Mouse (Mus musculus): Measurements from ENCODE around the gene Vapb. TPM values are rescaled to one million over a fixed set of nuclear protein-coding genes. Genes with fewer than 3 reads are reported as not detected.

Vapb gene
- total and polyA plus RNA-seq, 3 experiments: 29.1 to 483 (median 46.5) TPM

DNA sequence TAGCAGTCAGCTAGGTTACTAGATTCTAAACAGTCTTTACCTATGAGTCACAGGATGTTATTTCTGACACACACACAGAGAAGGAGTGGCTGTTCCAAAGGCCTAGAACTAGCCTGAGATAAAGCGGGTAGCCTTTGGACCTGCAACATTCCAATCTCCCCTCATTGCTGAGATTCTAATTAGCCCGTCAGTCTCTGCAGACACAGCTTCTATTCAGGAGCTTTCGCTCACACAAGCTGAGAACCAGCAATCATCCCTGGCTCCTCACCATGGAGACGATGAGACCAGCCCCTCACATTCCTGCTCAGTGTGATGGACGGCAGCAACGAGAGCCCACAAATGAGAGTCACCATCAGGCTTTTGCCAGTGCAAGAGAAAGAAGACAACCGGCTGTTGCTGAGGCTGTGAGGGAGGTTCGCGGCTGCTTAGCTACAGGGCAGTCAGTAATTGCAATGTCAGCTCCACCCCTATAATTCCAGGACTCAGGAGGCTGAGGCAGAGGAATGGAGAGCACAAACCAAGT lies 6.8 kb upstream of the Vapb start:
- Histone ChIP-seq H3K27ac (ENCODE audit: control insufficient read depth, low read depth, low read length) (no peak overlapping the region), H3K4me3 (ENCODE audit: control insufficient read depth in 1 of 2, insufficient read depth in 1 of 2, low read depth in 2 of 2, low read length in 2 of 2) (no peak overlapping the region), H3K36me3 (ENCODE audit: control insufficient read depth in 1 of 2, insufficient read depth in 2 of 2, low read length in 2 of 2) (no peaks in the 10 kb centered on the region), H3K9me3 (replicated peaks; ENCODE audit: insufficient read depth, low read length) (no peaks in the 10 kb centered on the region), H3K9ac (ENCODE audit: control insufficient read depth, low read depth, low read length, poor library complexity, severe bottlenecking) (no peak overlapping the region), H3K79me2 (ENCODE audit: control insufficient read depth, insufficient read depth, low read length, poor library complexity) (no peaks in the 10 kb centered on the region), H3K27me3 (ENCODE audit: control insufficient read depth in 1 of 2, insufficient read depth in 2 of 2, low read length in 2 of 2) (peaks cover 0 to 2% of the 10 kb centered on the region in 2 experiments; a peak in 1 of 4 replicates), H3K4me1 (ENCODE audit: control insufficient read depth in 1 of 2, insufficient read depth in 2 of 2, low read length in 2 of 2) (peaks cover 0 to 4% of the 10 kb centered on the region in 2 experiments; a peak in 1 of 4 replicates)
- DNase-seq (ENCODE audit: low read depth, low spot score): no peak
- no peak for TF ChIP-seq JUND (IDR thresholded peaks at IDR 0.05; ENCODE audit: low read depth, low read length)
- TF ChIP-seq NELFE (IDR thresholded peaks at IDR 0.05; ENCODE audit: low read depth, low read length): no peak
- no peak for TF ChIP-seq UBTF (IDR thresholded peaks at IDR 0.05; ENCODE audit: borderline replicate concordance, insufficient read depth, low read depth, low read length)
- no peak for TF ChIP-seq POLR2A (IDR thresholded peaks at IDR 0.05; ENCODE audit: control insufficient read depth in 1 of 2, insufficient read depth in 1 of 2, low read depth in 1 of 2, low read length in 2 of 2, poor library complexity in 1 of 2)
- no peak for TF ChIP-seq ZC3H11A (IDR thresholded peaks at IDR 0.05; ENCODE audit: low read depth, low read length)
- TF ChIP-seq MAFK (IDR thresholded peaks at IDR 0.05; ENCODE audit: borderline replicate concordance, low read depth, low read length): no peak
- TF ChIP-seq MAZ (IDR thresholded peaks at IDR 0.05; ENCODE audit: low read depth, low read length): no peak
- TF ChIP-seq TBP (IDR thresholded peaks at IDR 0.05; ENCODE audit: low read depth, low read length): no peak
- TF ChIP-seq CTCF (IDR thresholded peaks at IDR 0.05 in 2 of 3, conservative IDR thresholded peaks at IDR 0.05 in 1 of 3; ENCODE audit: control insufficient read depth in 1 of 3, insufficient read depth in 1 of 3, low read depth in 2 of 3, low read length in 3 of 3, poor library complexity in 1 of 3, severe bottlenecking in 1 of 3): no peak

DNA sequence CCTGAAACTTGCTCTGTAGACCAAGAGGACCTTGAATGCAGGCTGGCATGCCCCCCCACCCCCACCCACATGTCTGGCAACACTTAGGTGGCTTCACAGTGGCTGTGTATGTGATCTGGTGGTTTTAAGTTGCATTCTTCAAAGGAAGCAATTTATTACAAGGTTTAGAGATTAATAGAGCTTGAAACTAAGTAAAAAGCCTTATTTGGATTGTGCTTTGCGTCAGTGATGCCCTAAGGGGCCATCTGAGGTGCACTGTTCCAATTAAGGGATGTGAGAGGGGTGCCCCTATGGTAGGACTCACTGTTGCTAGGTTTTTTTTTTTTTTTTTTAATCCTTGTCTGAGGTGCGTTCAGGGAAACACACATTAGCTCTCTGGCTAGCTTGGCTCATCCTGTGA lies 2.9 kb upstream of the Vapb start:
- Histone ChIP-seq H3K27me3 (ENCODE audit: control insufficient read depth in 1 of 2, insufficient read depth in 2 of 2, low read length in 2 of 2) (peaks cover 0 to 2% of the 10 kb centered on the region in 2 experiments; a peak in 1 of 4 replicates), H3K27ac (ENCODE audit: control insufficient read depth, low read depth, low read length) (no peak overlapping the region), H3K9ac (ENCODE audit: control insufficient read depth, low read depth, low read length, poor library complexity, severe bottlenecking) (no peak overlapping the region), H3K4me1 (ENCODE audit: control insufficient read depth in 1 of 2, insufficient read depth in 2 of 2, low read length in 2 of 2) (peaks cover 2 to 19% of the 10 kb centered on the region in 2 experiments), H3K79me2 (ENCODE audit: control insufficient read depth, insufficient read depth, low read length, poor library complexity) (peaks cover 19% of the 10 kb centered on the region), H3K36me3 (ENCODE audit: control insufficient read depth in 1 of 2, insufficient read depth in 2 of 2, low read length in 2 of 2) (peaks cover 0 to 9% of the 10 kb centered on the region in 2 experiments; a peak in 2 of 4 replicates), H3K4me3 (ENCODE audit: control insufficient read depth in 1 of 2, insufficient read depth in 1 of 2, low read depth in 2 of 2, low read length in 2 of 2) (no peak overlapping the region), H3K9me3 (replicated peaks; ENCODE audit: insufficient read depth, low read length) (no peaks in the 10 kb centered on the region)
- TF ChIP-seq MAFK (IDR thresholded peaks at IDR 0.05; ENCODE audit: borderline replicate concordance, low read depth, low read length): no peak
- TF ChIP-seq MAX (IDR thresholded peaks at IDR 0.05; ENCODE audit: low read length): no peak
- TF ChIP-seq KAT2A (conservative IDR thresholded peaks at IDR 0.05; ENCODE audit: low read depth, low read length): no peak
- no peak for TF ChIP-seq MEF2A (IDR thresholded peaks at IDR 0.05; ENCODE audit: extremely low read depth, insufficient replicate concordance, low read depth, low read length, poor library complexity, severe bottlenecking)
- TF ChIP-seq MXI1 (IDR thresholded peaks at IDR 0.05; ENCODE audit: low read depth, low read length): no peak
- no peak for TF ChIP-seq CHD1 (IDR thresholded peaks at IDR 0.05; ENCODE audit: low read depth, low read length)
- TF ChIP-seq HCFC1 (IDR thresholded peaks at IDR 0.05; ENCODE audit: low read depth, low read length): no peak
- no peak for TF ChIP-seq NRF1 (IDR thresholded peaks at IDR 0.05; ENCODE audit: insufficient read depth, low read depth, low read length, poor library complexity, severe bottlenecking)
- no peak for TF ChIP-seq POLR2AphosphoS5 (IDR thresholded peaks at IDR 0.05; ENCODE audit: borderline replicate concordance, low read depth, low read length)
- TF ChIP-seq UBTF (IDR thresholded peaks at IDR 0.05; ENCODE audit: borderline replicate concordance, insufficient read depth, low read depth, low read length): no peak
- TF ChIP-seq ETS1 (IDR thresholded peaks at IDR 0.05; ENCODE audit: low read depth, low read length): no peak
- TF ChIP-seq MYC (IDR thresholded peaks at IDR 0.05; ENCODE audit: low read depth, low read length): no peak
- TF ChIP-seq MYB (IDR thresholded peaks at IDR 0.05; ENCODE audit: low read depth, low read length): no peak
- no peak for TF ChIP-seq E2F4 (IDR thresholded peaks at IDR 0.05; ENCODE audit: borderline replicate concordance, low read depth, low read length)
- no peak for TF ChIP-seq NELFE (IDR thresholded peaks at IDR 0.05; ENCODE audit: low read depth, low read length)
- no peak for TF ChIP-seq ZNF384 (IDR thresholded peaks at IDR 0.05; ENCODE audit: low read depth, low read length)
- DNase-seq (ENCODE audit: low read depth, low spot score): no peak

All from MEL (cell line).